Mouse (Mus musculus) stomach, embryonic 15.5 days (tissue): Measurements from ENCODE around the gene Timm22. TPM values are rescaled to one million over a fixed set of nuclear protein-coding genes. Genes with fewer than 3 reads are reported as not detected.

ENCODE experiments used
- polyA plus RNA-seq: library from polyadenylated mRNA; unstranded; fragments of >200 nt; fragmentation: Nextera tagmentation; extraction: Ambion mirVana; gene quantifications from 2 replicates; pipeline ENCODE4 v1.2.1, GENCODE M21; 2015

The Timm22 gene
- polyA plus RNA-seq, 1 experiment from 2014 or later: 96.5 TPM

Other genes with a start within 250 kb of the Timm22 start
- 39.7 and 43.8 TPM in 2 replicates for gene Vps53, start 227.3 kb upstream of the Timm22 start, polyA plus RNA-seq
- 82.0 and 100 TPM in 2 replicates for gene Fam57a, start 227.3 kb upstream of the Timm22 start, polyA plus RNA-seq
- gene Dbil5, start 189.3 kb upstream of the Timm22 start, polyA plus RNA-seq: 0.90 and 1.5 TPM in 2 replicates
- 27.9 and 29.8 TPM in 2 replicates for gene Gemin4, start 189.3 kb upstream of the Timm22 start, polyA plus RNA-seq
- 24.7 and 25.8 TPM in 2 replicates for gene Mrm3, start 163.2 kb upstream of the Timm22 start, polyA plus RNA-seq
- gene Glod4, start 163.2 kb upstream of the Timm22 start, polyA plus RNA-seq: 119 and 123 TPM in 2 replicates
- 35.1 and 37.9 TPM in 2 replicates for gene Nxn, start 7.8 kb upstream of the Timm22 start, polyA plus RNA-seq
- 37.4 and 41.8 TPM in 2 replicates for gene Abr, start 215.4 kb downstream of the Timm22 start, polyA plus RNA-seq